Mouse (Mus musculus): ENCODE data around the gene Lama5. TPM values are rescaled to one million over a fixed set of nuclear protein-coding genes. Genes with fewer than 3 reads are reported as not detected.

The Lama5 gene
- total RNA-seq, 1 experiment = 291 TPM

GRCm38 (mm10) chr2:180256296-180257000, 30.8 kb upstream of the Lama5 start:
- no peaks in the 10 kb centered on the region for H3K9me3 ChIP-seq (ENCODE audit: control insufficient read depth, insufficient read depth, low read depth, low read length)
- peak overlapping the region; percentile 83 for H3K9ac ChIP-seq (ENCODE audit: insufficient read depth, low read depth, low read length, poor library complexity, severe bottlenecking)
- H3K4me1 ChIP-seq (ENCODE audit: control insufficient read depth in 2 of 2, insufficient read depth in 2 of 2, low read length in 2 of 2, poor library complexity in 1 of 2) = peaks cover 5 to 10% of the 10 kb centered on the region in 2 experiments; a peak in 3 of 4 replicates
- DNase-seq (ENCODE audit: low read depth, low spot score) = no peak
- H3K27ac ChIP-seq (ENCODE audit: insufficient read depth, low read depth, low read length, poor library complexity, severe bottlenecking) = peak overlapping the region; percentile 93
- no peak for TF ChIP-seq ZNF384 (IDR thresholded peaks at IDR 0.05; ENCODE audit: low read depth, low read length)
- no peak for TF ChIP-seq MAFK (IDR thresholded peaks at IDR 0.05; ENCODE audit: insufficient read depth, low read depth, low read length)
- peak overlapping the region; percentile 71 to 84 for H3K4me3 ChIP-seq (ENCODE audit: insufficient read depth in 1 of 2, low read depth in 1 of 2, low read length in 2 of 2, poor library complexity in 1 of 2, severe bottlenecking in 1 of 2)
- in situ Hi-C loops (cut with MboI; ENCODE audit: low sequenced_read_pairs in 2 of 2, unreplicated experiment in 2 of 2) = no loop called here
- H3K36me3 ChIP-seq (ENCODE audit: control insufficient read depth, insufficient read depth, low read length, poor library complexity, severe bottlenecking) = peaks cover 33% of the 10 kb centered on the region

DNA sequence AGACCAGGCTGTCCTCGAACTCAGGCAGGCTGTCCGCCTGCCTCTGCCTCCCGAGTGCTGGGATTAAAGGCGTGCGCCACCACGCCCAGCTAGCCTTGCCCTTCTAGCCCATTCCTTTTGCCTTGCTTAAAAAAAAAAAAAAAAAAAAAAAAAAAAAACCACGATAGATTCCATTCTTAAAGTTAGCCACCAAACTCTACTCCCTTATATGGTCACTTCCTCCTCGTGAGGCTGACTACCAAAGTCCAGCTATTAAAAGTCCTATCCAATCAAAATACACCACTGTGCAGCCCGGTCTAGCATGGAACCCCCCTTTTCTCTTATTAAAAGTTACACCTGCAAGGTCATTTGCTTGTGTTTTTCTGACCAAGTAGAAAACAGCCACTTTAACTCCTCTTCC, 30.0 kb upstream of the Lama5 start:
- peak overlapping the region; percentile 83; the same call in 1 of the 2 replicates for H3K9ac ChIP-seq (ENCODE audit: insufficient read depth, low read depth, low read length, poor library complexity, severe bottlenecking)
- H3K4me3 ChIP-seq (ENCODE audit: insufficient read depth in 1 of 2, low read depth in 1 of 2, low read length in 2 of 2, poor library complexity in 1 of 2, severe bottlenecking in 1 of 2) = peak overlapping the region; percentile 18 to 71
- no peaks in the 10 kb centered on the region for H3K9me3 ChIP-seq (ENCODE audit: control insufficient read depth, insufficient read depth, low read depth, low read length)
- peaks cover 26% of the 10 kb centered on the region for H3K36me3 ChIP-seq (ENCODE audit: control insufficient read depth, insufficient read depth, low read length, poor library complexity, severe bottlenecking)
- H3K27ac ChIP-seq (ENCODE audit: insufficient read depth, low read depth, low read length, poor library complexity, severe bottlenecking) = peak overlapping the region; percentile 93; the same call in 1 of the 2 replicates
- in situ Hi-C loops (cut with MboI; ENCODE audit: low sequenced_read_pairs in 2 of 2, unreplicated experiment in 2 of 2) = no loop called here
- DNase-seq (ENCODE audit: low read depth, low spot score) = no peak
- TF ChIP-seq ZNF384 (IDR thresholded peaks at IDR 0.05; ENCODE audit: low read depth, low read length) (peak; percentile 89), HCFC1 (IDR thresholded peaks at IDR 0.05; ENCODE audit: borderline replicate concordance, insufficient read depth, low read length) (no peak)
- H3K4me1 ChIP-seq (ENCODE audit: control insufficient read depth in 2 of 2, insufficient read depth in 2 of 2, low read length in 2 of 2, poor library complexity in 1 of 2) = peaks cover 5 to 13% of the 10 kb centered on the region in 2 experiments; a peak in 3 of 4 replicates

DNA sequence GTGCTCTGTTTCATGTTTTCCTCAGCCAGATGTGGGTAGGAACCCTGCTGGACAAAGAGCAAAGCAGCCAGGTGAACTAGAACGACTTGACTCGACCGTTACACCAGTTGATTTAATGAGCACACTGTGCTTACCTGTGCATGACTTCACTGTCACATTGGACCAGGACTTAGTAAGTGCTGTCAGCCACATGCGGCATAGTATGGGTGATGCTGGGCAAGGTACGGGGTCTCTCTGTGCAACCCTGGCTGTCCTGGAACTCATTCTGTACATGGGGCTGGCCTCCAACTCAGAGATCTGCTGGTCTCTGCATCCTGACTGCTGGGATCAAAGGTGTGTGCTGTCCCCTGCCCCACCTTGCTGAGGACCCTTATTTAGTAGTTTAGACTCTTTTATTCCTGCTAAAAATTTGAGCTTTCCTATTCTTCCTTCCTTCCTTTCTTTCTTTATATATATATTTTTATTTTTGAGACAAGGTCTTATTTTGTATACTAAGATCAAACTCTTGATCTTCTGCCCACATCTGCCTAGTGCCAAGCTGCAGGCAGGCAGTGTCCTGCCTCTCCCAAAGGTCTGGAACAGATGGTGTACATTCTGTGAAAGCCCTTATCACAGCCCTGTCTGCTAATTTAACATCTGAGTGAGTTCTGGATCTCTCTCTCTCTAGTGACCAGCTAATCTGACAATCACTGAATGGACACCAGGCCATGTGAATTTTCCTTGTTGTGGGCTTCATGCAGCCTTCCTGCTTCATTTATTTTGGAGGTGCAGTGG, 29.0 kb upstream of the Lama5 start:
- Histone ChIP-seq H3K4me3 (ENCODE audit: insufficient read depth in 1 of 2, low read depth in 1 of 2, low read length in 2 of 2, poor library complexity in 1 of 2, severe bottlenecking in 1 of 2) (no peak overlapping the region), H3K36me3 (ENCODE audit: control insufficient read depth, insufficient read depth, low read length, poor library complexity, severe bottlenecking) (peaks cover 20% of the 10 kb centered on the region), H3K9ac (ENCODE audit: insufficient read depth, low read depth, low read length, poor library complexity, severe bottlenecking) (no peak overlapping the region), H3K27ac (ENCODE audit: insufficient read depth, low read depth, low read length, poor library complexity, severe bottlenecking) (no peak overlapping the region), H3K4me1 (ENCODE audit: control insufficient read depth in 2 of 2, insufficient read depth in 2 of 2, low read length in 2 of 2, poor library complexity in 1 of 2) (peaks cover 5 to 14% of the 10 kb centered on the region in 2 experiments; a peak in 3 of 4 replicates), H3K9me3 (ENCODE audit: control insufficient read depth, insufficient read depth, low read depth, low read length) (no peaks in the 10 kb centered on the region)
- DNase-seq (ENCODE audit: low read depth, low spot score) = no peak
- in situ Hi-C loops (cut with MboI; ENCODE audit: low sequenced_read_pairs in 2 of 2, unreplicated experiment in 2 of 2) = no loop called here
- no peak for TF ChIP-seq HCFC1 (IDR thresholded peaks at IDR 0.05; ENCODE audit: borderline replicate concordance, insufficient read depth, low read length)

DNA sequence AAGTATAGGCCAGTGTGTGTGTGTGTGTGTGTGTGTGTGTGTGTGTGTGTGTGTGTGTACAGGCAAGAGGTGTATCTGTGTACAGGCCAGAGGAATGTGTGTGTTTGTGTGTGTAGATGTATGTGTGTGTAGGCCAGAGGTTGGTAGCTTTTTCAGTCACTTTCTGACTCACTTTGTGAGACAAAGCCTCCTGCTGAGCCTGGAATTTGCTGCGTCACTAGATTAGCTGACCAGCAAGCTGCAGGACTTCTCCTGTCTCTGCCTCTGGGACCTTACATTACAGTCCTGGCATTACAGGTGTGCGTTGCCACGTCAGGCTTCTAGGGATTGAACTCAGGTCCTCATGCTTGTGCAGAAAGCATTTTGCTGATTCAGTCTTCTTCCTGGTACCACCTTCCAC, 26.2 kb upstream of the Lama5 start:
- TF ChIP-seq ZNF384 (IDR thresholded peaks at IDR 0.05; ENCODE audit: low read depth, low read length) (no peak), CHD2 (IDR thresholded peaks at IDR 0.05; ENCODE audit: low read depth, low read length) (0 out of 2 replicates have a peak, but pooled peaks have one; percentile 43), HCFC1 (IDR thresholded peaks at IDR 0.05; ENCODE audit: borderline replicate concordance, insufficient read depth, low read length) (no peak), MAFK (IDR thresholded peaks at IDR 0.05; ENCODE audit: insufficient read depth, low read depth, low read length) (peak; percentile 97)
- Histone ChIP-seq H3K36me3 (ENCODE audit: control insufficient read depth, insufficient read depth, low read length, poor library complexity, severe bottlenecking) (no peaks in the 10 kb centered on the region), H3K4me1 (ENCODE audit: control insufficient read depth in 2 of 2, insufficient read depth in 2 of 2, low read length in 2 of 2, poor library complexity in 1 of 2) (peaks cover 5 to 21% of the 10 kb centered on the region in 2 experiments), H3K4me3 (ENCODE audit: insufficient read depth in 1 of 2, low read depth in 1 of 2, low read length in 2 of 2, poor library complexity in 1 of 2, severe bottlenecking in 1 of 2) (no peak overlapping the region), H3K9me3 (ENCODE audit: control insufficient read depth, insufficient read depth, low read depth, low read length) (no peaks in the 10 kb centered on the region), H3K27ac (ENCODE audit: insufficient read depth, low read depth, low read length, poor library complexity, severe bottlenecking) (peak overlapping the region; percentile 92), H3K9ac (ENCODE audit: insufficient read depth, low read depth, low read length, poor library complexity, severe bottlenecking) (no peak overlapping the region)
- in situ Hi-C loops (cut with MboI; ENCODE audit: low sequenced_read_pairs in 2 of 2, unreplicated experiment in 2 of 2) = no loop called here
- no peak for DNase-seq (ENCODE audit: low read depth, low spot score)
